Mouse (Mus musculus): ENCODE data around the gene Aph1a.
"Not testable (repeated sequence)": the region's sequence is repeated elsewhere in the genome, so short reads cannot be mapped to it uniquely, and the experiment has no call there.

Gene Aph1a

GRCm38 (mm10) chr3:95893606-95894316, at the start of gene Aph1a:
TSS of gene Aph1a (plus strand) at chr3:95893969.
- DNase-seq (ENCODE audit: extremely low read depth, low read depth, low spot score): not testable (repeated sequence)

GRCm38 (mm10) chr3:95850611-95851010, 43.2 kb upstream of the Aph1a start:
- no peak for DNase-seq (ENCODE audit: extremely low read depth, low read depth, low spot score)

- DNase-seq (ENCODE audit: extremely low read depth, low read depth, low spot score): no peak
Observed at GRCm38 (mm10) chr3:95851317-95851716, 42.5 kb upstream of the Aph1a start.

GRCm38 (mm10) chr3:95855502-95856089, 38.2 kb upstream of the Aph1a start, which contains the start of gene Prpf3:
TSS of gene Prpf3 (minus strand) at chr3:95855885.
- no peak for DNase-seq (ENCODE audit: extremely low read depth, low read depth, low spot score)

- DNase-seq (ENCODE audit: extremely low read depth, low read depth, low spot score): no peak
Observed at GRCm38 (mm10) chr3:95856115-95856514, 37.7 kb upstream of the Aph1a start.

- DNase-seq (ENCODE audit: extremely low read depth, low read depth, low spot score): not testable (repeated sequence)
Observed at GRCm38 (mm10) chr3:95857050-95857449, 36.7 kb upstream of the Aph1a start.

- not testable (repeated sequence) for DNase-seq (ENCODE audit: extremely low read depth, low read depth, low spot score)
Observed at GRCm38 (mm10) chr3:95858278-95858677, 35.5 kb upstream of the Aph1a start.

- no peak for DNase-seq (ENCODE audit: extremely low read depth, low read depth, low spot score)
Observed at GRCm38 (mm10) chr3:95860323-95860722, 33.4 kb upstream of the Aph1a start.

GRCm38 (mm10) chr3:95861216-95861615, 32.6 kb upstream of the Aph1a start:
- no peak for DNase-seq (ENCODE audit: extremely low read depth, low read depth, low spot score)

- DNase-seq (ENCODE audit: extremely low read depth, low read depth, low spot score): no peak
Observed at GRCm38 (mm10) chr3:95861796-95862195, 32.0 kb upstream of the Aph1a start.

- no peak for DNase-seq (ENCODE audit: extremely low read depth, low read depth, low spot score)
Observed at GRCm38 (mm10) chr3:95863578-95863977, 30.2 kb upstream of the Aph1a start.

- DNase-seq (ENCODE audit: extremely low read depth, low read depth, low spot score): no peak
Observed at GRCm38 (mm10) chr3:95865050-95865449, 28.7 kb upstream of the Aph1a start.

- DNase-seq (ENCODE audit: extremely low read depth, low read depth, low spot score): no peak
Observed at GRCm38 (mm10) chr3:95865571-95865970, 28.2 kb upstream of the Aph1a start.

- DNase-seq (ENCODE audit: extremely low read depth, low read depth, low spot score): no peak
Observed at GRCm38 (mm10) chr3:95866071-95866470, 27.7 kb upstream of the Aph1a start.

- no peak for DNase-seq (ENCODE audit: extremely low read depth, low read depth, low spot score)
Observed at GRCm38 (mm10) chr3:95867408-95867807, 26.4 kb upstream of the Aph1a start.

GRCm38 (mm10) chr3:95870976-95871375, 22.8 kb upstream of the Aph1a start:
- no peak for DNase-seq (ENCODE audit: extremely low read depth, low read depth, low spot score)

- no peak for DNase-seq (ENCODE audit: extremely low read depth, low read depth, low spot score)
Observed at GRCm38 (mm10) chr3:95871392-95871867, 22.3 kb upstream of the Aph1a start, which contains the start of gene Mrps21. TSS of gene Mrps21 (minus strand) at chr3:95871519.

- DNase-seq (ENCODE audit: extremely low read depth, low read depth, low spot score): no peak
Observed at GRCm38 (mm10) chr3:95872048-95872447, 21.7 kb upstream of the Aph1a start.

- no peak for DNase-seq (ENCODE audit: extremely low read depth, low read depth, low spot score)
Observed at GRCm38 (mm10) chr3:95879063-95879462, 14.7 kb upstream of the Aph1a start.

- DNase-seq (ENCODE audit: extremely low read depth, low read depth, low spot score): no peak
Observed at GRCm38 (mm10) chr3:95881979-95882815, 11.6 kb upstream of the Aph1a start, which contains the start of gene Ciart. TSS of gene Ciart (minus strand) at chr3:95882251.

GRCm38 (mm10) chr3:95882816-95883425, 10.8 kb upstream of the Aph1a start:
- no peak for DNase-seq (ENCODE audit: extremely low read depth, low read depth, low spot score)

Measured in fat pad, adult 2 months (tissue).